Mouse (Mus musculus) cerebellum, adult 2 months (tissue): ENCODE results near the gene Ifna1. TPM values are rescaled to one million over a fixed set of nuclear protein-coding genes. Genes with fewer than 3 reads are reported as not detected.
"Not testable (repeated sequence)": the region's sequence is repeated elsewhere in the genome, so short reads cannot be mapped to it uniquely, and the experiment has no call there.

Experiments used
- DNase-seq, 2 experiments: peaks; one replicate each; pipeline ENCODE4 v3.0.0; 2021
- H3K27ac ChIP-seq: fragments of 200-500 bp; 2 replicates; pipeline ENCODE4 v1.5.1; 2012; ENCODE audit warnings: low read length, control low read depth, inconsistent platforms; ENCODE audit not compliant: insufficient read depth
- H3K27me3 ChIP-seq: fragments of 200-500 bp; 2 replicates; pipeline ENCODE4 v1.6.1; 2012; ENCODE audit warnings: inconsistent platforms, mild to moderate bottlenecking, low read length, moderate library complexity; ENCODE audit not compliant: control insufficient read depth, insufficient read depth
- H3K4me1 ChIP-seq: fragments of 200-500 bp; 2 replicates; pipeline ENCODE4 v1.6.1; 2011; ENCODE audit warnings: low read length; ENCODE audit not compliant: control insufficient read depth, insufficient read depth
- H3K4me3 ChIP-seq: fragments of 200-500 bp; replicated peaks from 2 replicates; pipeline ENCODE3; 2011; ENCODE audit warnings: mild to moderate bottlenecking, low read depth, low read length, control low read depth; ENCODE audit not compliant: insufficient read depth
- CTCF ChIP-seq: fragments of 200-500 bp; IDR thresholded peaks from 2 replicates; pipeline ENCODE4 v1.5.1; 2011; ENCODE audit warnings: low read depth, mild to moderate bottlenecking, control low read depth, low read length, moderate library complexity, borderline replicate concordance; ENCODE audit not compliant: insufficient read depth
- POLR2A ChIP-seq: fragments of 200-500 bp; IDR thresholded peaks from 2 replicates; pipeline ENCODE4 v1.6.1; 2011; ENCODE audit warnings: low read length, control low read depth, borderline replicate concordance; ENCODE audit not compliant: insufficient read depth
- WGBS: fragments of 180-500 bp; shearing (Covaris S2); methylation state at CpG from one replicate; pipeline ENCODE4 v1.1.7; 2018; 5-methylcytosine and 5-hydroxymethylcytosine counted together
- polyA plus RNA-seq: library from polyadenylated mRNA; depleted of rRNA; stranded (reverse); fragments of >200 nt; gene quantifications from 2 replicates; pipeline ENCODE4 v1.2.3, GENCODE M21; 2012; rRNA removed

Gene Ifna1
- not detected in 2 replicates for polyA plus RNA-seq

- TF ChIP-seq CTCF (no peak), POLR2A (no peak)
- Histone ChIP-seq H3K27ac (no peak within 1 kb of the TSS), H3K4me1 (no peaks in the 10 kb centered on the region), H3K27me3 (no peaks in the 10 kb centered on the region), H3K4me3 (no peak within 1 kb of the TSS)
- DNase-seq, result no peak
- 91% methylated on average over 1 of the region's 1 CpGs for WGBS
Observed at GRCm38 (mm10) chr4:88849698-88850097, at the start of gene Ifna1. TSS of gene Ifna1 (plus strand) at chr4:88850087.

DNA sequence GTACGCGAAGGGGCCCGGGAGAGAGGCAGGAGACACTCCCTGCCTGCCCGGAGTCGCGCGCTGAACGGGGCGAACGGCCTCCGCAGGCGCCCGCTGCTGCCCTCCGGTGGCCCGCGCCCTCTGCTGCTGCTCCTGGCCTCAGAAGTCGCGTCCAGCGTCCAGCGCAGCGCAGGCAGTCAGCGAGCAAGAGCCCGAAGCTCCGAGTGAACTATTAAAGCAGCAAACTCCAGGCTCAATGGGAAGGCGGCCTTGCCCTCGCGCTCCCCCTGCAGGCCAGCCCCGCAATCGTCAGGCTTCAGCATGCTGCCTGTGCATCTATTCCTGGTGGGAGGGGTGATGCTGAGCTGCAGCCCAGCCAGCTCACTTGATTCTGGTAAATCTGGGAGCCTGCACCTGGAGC lies 46.9 kb upstream of the Ifna1 start, which contains the start of gene Gm13287:
TSS of gene Gm13287 (plus strand) at position 301 of the 400 bp plus-strand sequence.
- H3K27me3 ChIP-seq, H3K4me1 ChIP-seq, H3K4me3 ChIP-seq, H3K27ac ChIP-seq, DNase-seq: not testable (repeated sequence)
- WGBS, result no CpG with 5 or more reads among the region's 29 CpGs

- not testable (repeated sequence) for DNase-seq, H3K27ac ChIP-seq, H3K4me3 ChIP-seq, H3K4me1 ChIP-seq, H3K27me3 ChIP-seq
- no CpG with 5 or more reads among the region's 8 CpGs for WGBS
Observed at GRCm38 (mm10) chr4:88805231-88805630, 44.7 kb upstream of the Ifna1 start, which contains the start of gene Gm13288. TSS of gene Gm13288 (plus strand) at chr4:88805531.

DNA sequence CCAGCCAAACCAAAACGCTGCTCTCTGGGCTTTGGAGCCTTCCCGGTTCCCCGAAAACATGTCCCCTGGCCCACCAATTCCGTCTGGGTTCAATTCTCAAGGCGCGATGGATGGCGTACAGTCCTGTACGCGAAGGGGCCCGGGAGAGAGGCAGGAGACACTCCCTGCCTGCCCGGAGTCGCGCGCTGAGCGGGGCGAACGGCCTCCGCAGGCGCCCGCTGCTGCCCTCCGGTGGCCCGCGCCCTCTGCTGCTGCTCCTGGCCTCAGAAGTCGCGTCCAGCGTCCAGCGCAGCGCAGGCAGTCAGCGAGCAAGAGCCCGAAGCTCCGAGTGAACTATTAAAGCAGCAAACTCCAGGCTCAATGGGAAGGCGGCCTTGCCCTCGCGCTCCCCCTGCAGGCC lies 44.1 kb upstream of the Ifna1 start:
- DNase-seq, result peak; percentile 29 to 33
- H3K27me3 ChIP-seq, H3K4me1 ChIP-seq, H3K27ac ChIP-seq, H3K4me3 ChIP-seq: not testable (repeated sequence)
- under 1% methylated on average over 23 of the region's 34 CpGs for WGBS

DNA sequence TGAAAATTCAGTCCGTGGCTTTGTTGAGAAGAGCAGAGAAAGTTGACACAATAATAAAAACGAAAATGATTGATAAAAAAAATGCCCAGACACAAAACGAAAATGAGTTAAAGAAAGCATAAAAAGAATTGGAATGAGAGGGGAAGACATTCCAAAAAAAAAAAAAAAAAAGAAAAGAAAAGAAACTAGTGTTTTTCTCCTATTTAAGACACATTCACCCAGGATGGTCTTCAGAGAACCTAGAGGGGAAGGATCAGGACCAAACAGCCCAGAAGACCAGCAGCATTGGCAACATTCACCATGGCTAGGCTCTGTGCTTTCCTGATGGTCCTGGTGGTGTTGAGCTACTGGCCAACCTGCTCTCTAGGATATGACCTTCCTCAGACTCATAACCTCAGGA lies 34.0 kb upstream of the Ifna1 start, which contains the start of gene Ifna7:
TSS of gene Ifna7 (plus strand) at position 301 of the 400 bp plus-strand sequence.
- WGBS, result 58% methylated on average over 3 of the region's 3 CpGs
- Histone ChIP-seq H3K27ac (no peak within 1 kb of the TSS), H3K4me1 (no peaks in the 10 kb centered on the region), H3K27me3 (no peaks in the 10 kb centered on the region), H3K4me3 (no peak within 1 kb of the TSS)
- TF ChIP-seq CTCF (no peak), POLR2A (no peak)
- no peak for DNase-seq

DNA sequence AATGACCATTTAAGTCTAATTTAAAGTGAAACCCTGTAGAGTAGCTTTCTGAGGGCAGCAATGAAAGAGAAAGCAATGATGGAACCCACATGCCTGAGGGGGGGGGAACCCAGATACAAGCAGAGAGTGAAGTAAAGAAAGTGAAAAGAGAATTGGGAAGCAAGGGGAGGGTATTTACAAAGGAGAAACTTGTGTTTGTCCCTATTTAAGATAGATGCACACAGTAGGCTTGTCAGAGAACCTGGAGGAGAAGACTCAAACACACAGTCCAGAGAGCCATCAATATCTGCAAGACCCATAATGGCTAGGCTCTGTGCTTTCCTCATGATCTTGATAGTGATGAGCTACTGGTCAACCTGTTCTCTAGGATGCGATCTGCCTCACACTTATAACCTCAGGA lies 30.2 kb upstream of the Ifna1 start, which contains the start of gene Ifna11:
TSS of gene Ifna11 (plus strand) at position 301 of the 400 bp plus-strand sequence.
- TF ChIP-seq CTCF, result no peak
- no peak for TF ChIP-seq POLR2A
- DNase-seq, result no peak
- Histone ChIP-seq H3K27me3 (no peaks in the 10 kb centered on the region), H3K27ac (no peak within 1 kb of the TSS), H3K4me3 (no peak within 1 kb of the TSS), H3K4me1 (no peaks in the 10 kb centered on the region)
- WGBS, result 85% methylated on average over 1 of the region's 1 CpGs

GRCm38 (mm10) chr4:88822995-88823394 lies 26.9 kb upstream of the Ifna1 start:
- no peak overlapping the region for H3K4me3 ChIP-seq
- no peaks in the 10 kb centered on the region for H3K4me1 ChIP-seq
- H3K27ac ChIP-seq, result no peak overlapping the region
- 0 out of 2 replicates have a peak, but pooled peaks have one; percentile 18 for TF ChIP-seq CTCF
- TF ChIP-seq POLR2A, result no peak
- peak in 1 of 2 experiments; percentile 5 for DNase-seq
- 27% methylated on average over 4 of the region's 4 CpGs for WGBS
- no peaks in the 10 kb centered on the region for H3K27me3 ChIP-seq

DNA sequence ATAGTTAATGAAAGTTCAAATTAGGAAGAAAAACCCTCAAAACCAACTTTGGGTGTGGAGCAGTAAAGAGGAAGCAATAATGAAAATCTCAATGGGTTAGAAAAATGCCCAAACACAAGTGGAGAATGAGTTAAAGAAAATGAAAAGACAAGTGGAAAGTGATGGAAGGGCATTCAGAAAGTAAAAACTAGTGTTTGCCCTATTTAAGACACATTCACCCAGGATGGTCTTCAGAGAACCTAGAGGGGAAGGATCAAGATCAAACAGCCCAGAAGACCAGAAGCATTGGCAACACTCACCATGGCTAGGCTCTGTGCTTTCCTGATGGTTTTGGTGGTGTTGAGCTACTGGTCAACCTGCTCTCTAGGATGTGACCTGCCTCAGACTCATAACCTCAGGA lies 22.8 kb upstream of the Ifna1 start, which contains the start of gene Ifna6:
TSS of gene Ifna6 (plus strand) at position 301 of the 400 bp plus-strand sequence.
- not testable (repeated sequence) for H3K27me3 ChIP-seq, H3K4me3 ChIP-seq, H3K4me1 ChIP-seq, DNase-seq, H3K27ac ChIP-seq

DNA sequence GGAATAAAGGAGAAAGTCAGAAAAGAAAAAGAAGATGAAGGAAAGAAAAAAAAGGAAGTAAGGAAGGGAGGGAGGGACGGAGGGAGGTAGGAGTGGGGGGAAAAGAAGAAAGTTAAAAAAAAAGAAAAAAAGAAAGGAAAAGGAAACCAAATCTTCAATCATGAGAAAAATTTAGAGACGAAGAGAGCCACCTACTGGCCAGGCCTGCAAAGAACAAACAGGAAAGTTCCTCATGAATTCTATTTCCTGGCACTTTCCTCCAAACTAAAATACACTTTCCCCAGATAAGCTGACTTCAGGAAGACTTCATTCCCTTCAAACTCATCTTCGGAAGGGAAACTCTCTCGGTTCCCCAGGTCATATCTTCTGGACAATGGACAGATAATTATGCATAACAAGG lies 19.4 kb upstream of the Ifna1 start:
- peak; percentile 25; the same call in 1 of the 2 replicates for TF ChIP-seq CTCF
- TF ChIP-seq POLR2A, result no peak
- no peak overlapping the region for H3K4me3 ChIP-seq
- H3K27me3 ChIP-seq, result no peaks in the 10 kb centered on the region
- H3K4me1 ChIP-seq, result no peaks in the 10 kb centered on the region
- no peak for DNase-seq
- WGBS, result 17% methylated on average over 4 of the region's 4 CpGs
- no peak overlapping the region for H3K27ac ChIP-seq

- 96% methylated on average over 1 of the region's 1 CpGs for WGBS
- H3K4me3 ChIP-seq, H3K27me3 ChIP-seq, DNase-seq, H3K4me1 ChIP-seq, H3K27ac ChIP-seq: not testable (repeated sequence)
Observed at GRCm38 (mm10) chr4:88835225-88835624, 14.7 kb upstream of the Ifna1 start, which contains the start of gene Ifna5. TSS of gene Ifna5 (plus strand) at chr4:88835525.
